Mouse (Mus musculus) liver, embryonic 14.5 days (tissue): ENCODE measurements around the gene Wfdc1. TPM values are rescaled to one million over a fixed set of nuclear protein-coding genes. Genes with fewer than 3 reads are reported as not detected.

ENCODE experiments used
- ATAC-seq: fragments of 200-750 bp; cut with Nextera tagmentation; 2 replicates; pipeline ENCODE4 v1.8.0; 2017; ENCODE audit warnings: moderate number of reproducible peaks, mild to moderate bottlenecking, moderate library complexity; ENCODE audit not compliant: insufficient read depth
- DNase-seq, 3 experiments: peaks; one replicate each; pipeline ENCODE4 v3.0.0-alpha.2; 2012 to 2013; ENCODE audit warnings: low read depth in 3 of 3, low spot score in 3 of 3
- H3K27ac ChIP-seq: fragments of 300-500 bp; sonication (generic); 2 replicates; pipeline ENCODE4 v1.5.1; 2014; ENCODE audit warnings: moderate library complexity, mild to moderate bottlenecking, control low read depth, inconsistent platforms
- H3K27me3 ChIP-seq: fragments of 300-500 bp; sonication (generic); 2 replicates; pipeline ENCODE4 v1.6.1; 2014; ENCODE audit warnings: mild to moderate bottlenecking, low read length, moderate library complexity; ENCODE audit not compliant: control insufficient read depth, insufficient read depth
- H3K36me3 ChIP-seq: fragments of 300-500 bp; sonication (generic); replicated peaks from 2 replicates; pipeline ENCODE4 v1.6.1; 2014; ENCODE audit warnings: low read depth; ENCODE audit not compliant: control insufficient read depth, insufficient read depth
- H3K4me1 ChIP-seq, 2 experiments: fragments of 200-500 bp in 1 of 2; fragments of 300-500 bp in 1 of 2; sonication (generic) in 1 of 2; replicated peaks; 2 replicates each; pipeline ENCODE4 v1.6.1; 2012 to 2014; ENCODE audit warnings: antibody characterized with exemption in 1 of 2, inconsistent platforms in 1 of 2, low read length in 1 of 2; ENCODE audit not compliant: control insufficient read depth in 2 of 2, insufficient read depth in 2 of 2
- H3K4me2 ChIP-seq: fragments of 300-500 bp; sonication (generic); 2 replicates; pipeline ENCODE4 v1.6.1; 2014; ENCODE audit warnings: low read depth, mild to moderate bottlenecking, control low read depth, moderate library complexity
- H3K4me3 ChIP-seq, 2 experiments: fragments of 200-500 bp in 1 of 2; fragments of 300-500 bp in 1 of 2; sonication (generic) in 1 of 2; 2 replicates each; pipeline ENCODE4 v1.5.1; 2012 to 2014; ENCODE audit warnings: low read depth in 2 of 2, low read length in 2 of 2, mild to moderate bottlenecking in 2 of 2, control low read depth in 1 of 2, inconsistent platforms in 1 of 2, moderate library complexity in 1 of 2; ENCODE audit not compliant: insufficient read depth in 1 of 2
- H3K9ac ChIP-seq: fragments of 300-500 bp; sonication (generic); replicated peaks from 2 replicates; pipeline ENCODE4 v1.6.1; 2014; ENCODE audit warnings: mild to moderate bottlenecking, control low read depth, moderate library complexity
- H3K9me3 ChIP-seq: fragments of 300-500 bp; sonication (generic); 2 replicates; pipeline ENCODE4 v1.6.1; 2016; ENCODE audit warnings: low read length, mixed read lengths; ENCODE audit not compliant: control insufficient read depth
- CTCF ChIP-seq: IDR thresholded peaks from 2 replicates; pipeline ENCODE4 v1.5.1; 2016; ENCODE audit warnings: antibody characterized with exemption, low read depth, control low read depth
- EP300 ChIP-seq: IDR thresholded peaks from 2 replicates; pipeline ENCODE4 v1.6.1; 2016; ENCODE audit warnings: antibody characterized with exemption, low read depth
- WGBS: fragments of 180-500 bp; shearing (Covaris S2); extraction: QIAGEN DNeasy Blood & Tissue Kit; methylation state at CpG from one replicate; pipeline ENCODE4 v1.1.7; 2014; ENCODE audit not compliant: insufficient replicate concordance; 5-methylcytosine and 5-hydroxymethylcytosine counted together
- polyA plus RNA-seq, 2 experiments: library from polyadenylated mRNA; depleted of rRNA in 1 of 2; stranded (reverse) in 1 of 2; unstranded in 1 of 2; fragments of >200 nt; fragmentation: Nextera tagmentation in 1 of 2; extraction: Ambion mirVana in 1 of 2; gene quantifications; 2 replicates each; pipeline versions ENCODE4 v1.2.1 to v1.2.3; 2012 to 2014

The Wfdc1 gene
- polyA plus RNA-seq, 2 experiments, result 0.99 to 2.1 TPM

- DNase-seq (no peak), ATAC-seq (no peak)
- no peaks in the 10 kb centered on the region for H3K9me3 ChIP-seq
- no peak overlapping the region for H3K9ac ChIP-seq
- H3K4me1 ChIP-seq, result no peaks in the 10 kb centered on the region
- TF ChIP-seq EP300, result no peak
- TF ChIP-seq CTCF, result no peak
- WGBS, result 33% methylated on average over 29 of the region's 29 CpGs
- H3K4me3 ChIP-seq, result no peak overlapping the region
- no peaks in the 10 kb centered on the region for H3K36me3 ChIP-seq
- H3K4me2 ChIP-seq, result no peak overlapping the region
- no peak overlapping the region for H3K27ac ChIP-seq
- H3K27me3 ChIP-seq, result peaks cover 12% of the 10 kb centered on the region
Observed at GRCm38 (mm10) chr8:119632909-119633308, 33.3 kb upstream of the Wfdc1 start.

DNA sequence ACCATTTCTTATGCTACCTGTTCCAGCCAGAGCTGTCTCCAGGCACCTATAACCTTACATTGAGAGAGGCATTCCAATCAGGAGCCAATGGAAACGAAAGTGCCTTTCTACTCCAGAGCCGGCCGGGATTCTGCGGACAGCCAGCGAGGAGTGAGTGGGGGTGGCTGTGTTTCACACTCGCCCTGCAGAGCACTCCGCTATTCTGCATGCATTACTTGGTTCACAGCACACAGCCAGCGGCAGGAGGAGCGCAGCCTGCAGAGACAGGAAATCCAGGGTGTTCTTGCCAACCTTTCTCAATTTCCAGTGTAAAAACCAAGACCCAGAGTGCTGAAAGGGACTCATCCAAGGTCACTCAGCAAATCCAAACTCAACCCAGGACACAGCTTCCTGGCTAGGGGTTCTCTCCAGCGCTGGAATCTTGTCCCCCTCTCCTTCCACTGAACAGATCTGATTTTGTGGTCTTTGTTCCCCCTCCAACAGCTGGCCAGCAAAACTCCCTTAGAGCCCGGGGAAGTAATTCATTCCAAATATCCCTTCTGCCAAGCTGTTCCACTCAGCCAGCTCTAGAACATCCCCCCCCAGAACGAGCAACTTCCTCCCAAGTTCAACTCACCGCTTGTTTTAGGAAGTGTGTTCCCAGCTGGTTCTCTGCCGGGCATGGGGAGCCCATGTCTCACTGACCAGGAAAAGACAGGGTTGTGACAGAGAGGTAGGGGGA is 31.4 kb upstream of the Wfdc1 start:
- peaks cover 12% of the 10 kb centered on the region for H3K27me3 ChIP-seq
- DNase-seq (no peak), ATAC-seq (no peak)
- no peaks in the 10 kb centered on the region for H3K9me3 ChIP-seq
- no peak overlapping the region for H3K4me3 ChIP-seq
- no peaks in the 10 kb centered on the region for H3K4me1 ChIP-seq
- H3K9ac ChIP-seq, result no peak overlapping the region
- 25% methylated on average over 14 of the region's 14 CpGs for WGBS
- no peak overlapping the region for H3K27ac ChIP-seq
- no peak overlapping the region for H3K4me2 ChIP-seq
- TF ChIP-seq EP300, result no peak
- TF ChIP-seq CTCF, result no peak
- no peaks in the 10 kb centered on the region for H3K36me3 ChIP-seq

GRCm38 (mm10) chr8:119635378-119635777 is 30.8 kb upstream of the Wfdc1 start, which contains the start of gene Kcng4:
Gene Kcng4 (minus strand): TSS chr8:119635680.
- DNase-seq (no peak), ATAC-seq (no peak)
- Histone ChIP-seq H3K4me1 (no peaks in the 10 kb centered on the region), H3K4me3 (no peak within 1 kb of the TSS), H3K36me3 (no peaks in the 10 kb centered on the region), H3K9ac (no peak within 1 kb of the TSS), H3K4me2 (no peak within 1 kb of the TSS), H3K27me3 (peaks cover 12% of the 10 kb centered on the region), H3K9me3 (no peaks in the 10 kb centered on the region), H3K27ac (no peak within 1 kb of the TSS)
- TF ChIP-seq CTCF (no peak), EP300 (no peak)
- 26% methylated on average over 6 of the region's 6 CpGs for WGBS

DNA sequence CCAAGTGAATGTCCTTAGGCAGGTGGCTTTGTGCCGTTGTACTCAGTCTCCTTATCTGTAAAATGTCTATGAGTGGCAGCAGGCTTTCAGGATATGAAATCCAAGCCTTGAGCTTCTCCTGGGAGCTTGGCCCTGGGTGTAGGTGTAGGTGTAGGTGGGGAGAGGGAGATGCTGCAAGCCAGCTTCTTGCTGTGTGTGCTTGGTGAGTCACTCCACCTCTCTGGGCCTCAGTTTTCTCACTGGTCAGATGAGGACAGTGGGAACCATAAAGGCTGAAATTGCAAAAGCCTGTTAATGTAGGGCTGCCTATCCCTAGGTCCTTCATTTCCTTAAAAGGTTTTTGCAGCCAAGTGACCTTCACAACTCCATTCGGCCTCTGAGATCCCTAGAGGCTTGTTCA is 30.2 kb upstream of the Wfdc1 start:
- H3K27ac ChIP-seq, result no peak overlapping the region
- H3K27me3 ChIP-seq, result peaks cover 12% of the 10 kb centered on the region
- H3K4me2 ChIP-seq, result no peak overlapping the region
- H3K36me3 ChIP-seq, result no peaks in the 10 kb centered on the region
- H3K4me1 ChIP-seq, result no peaks in the 10 kb centered on the region
- H3K9me3 ChIP-seq, result no peaks in the 10 kb centered on the region
- H3K4me3 ChIP-seq, result no peak overlapping the region
- 53% methylated on average over 2 of the region's 2 CpGs for WGBS
- no peak for TF ChIP-seq EP300
- no peak for TF ChIP-seq CTCF
- no peak for ATAC-seq
- H3K9ac ChIP-seq, result no peak overlapping the region
- DNase-seq, result no peak

GRCm38 (mm10) chr8:119636766-119637165 is 29.4 kb upstream of the Wfdc1 start:
- Histone ChIP-seq H3K4me3 (no peak overlapping the region), H3K27ac (no peak overlapping the region), H3K27me3 (peaks cover 12% of the 10 kb centered on the region), H3K4me2 (no peak overlapping the region), H3K36me3 (no peaks in the 10 kb centered on the region), H3K9me3 (no peaks in the 10 kb centered on the region), H3K4me1 (no peaks in the 10 kb centered on the region), H3K9ac (no peak overlapping the region)
- TF ChIP-seq CTCF (no peak), EP300 (no peak)
- 50% methylated on average over 7 of the region's 7 CpGs for WGBS
- ATAC-seq (no peak), DNase-seq (no peak)
